ENCODE assay signal across 8 mouse cellular contexts in the genomic region with DNA sequence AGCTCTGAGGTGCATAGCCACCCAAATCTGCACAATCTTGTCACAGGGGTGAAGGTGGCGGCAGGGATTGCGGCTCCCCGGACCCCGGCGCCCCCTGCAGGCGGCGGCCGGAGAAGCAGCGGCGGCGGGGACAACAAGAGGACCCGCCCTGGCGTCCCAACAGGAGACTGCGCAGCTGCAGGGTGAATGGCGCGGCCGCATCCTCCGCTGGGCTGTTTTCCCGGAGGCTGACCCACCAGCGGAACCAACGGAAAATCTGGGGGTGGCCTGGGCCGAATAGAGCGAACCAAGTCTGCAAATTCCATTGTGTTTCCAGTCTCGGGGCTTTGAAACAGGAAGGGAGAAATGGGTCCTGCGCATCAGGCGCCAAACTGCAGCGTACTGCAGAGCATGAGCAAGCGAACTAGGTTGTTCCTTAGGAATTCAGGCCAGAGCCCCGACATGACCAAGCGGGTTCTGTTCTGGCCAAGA. TPM values are rescaled to one million over a fixed set of nuclear protein-coding genes. Genes with fewer than 3 reads are reported as not detected.
A peak's percentile ranks its signal among the peaks of the same experiment; 100 is the strongest.
DNase-seq lines count a peak whose midpoint lies in the region; ATAC-seq and TF ChIP-seq lines count a peak whose summit lies in the region.

No protein-coding gene starts in this region.

- DNase-seq in ES-E14 (ENCODE audit: low read depth, low spot score), result peak; percentile 74
- DNase-seq in cerebellum, adult 11-12 months, result peak; percentile 93
- DNase-seq in heart, postnatal 25 days (ENCODE audit: low spot score), result peak; percentile 92
- DNase-seq in layer of hippocampus, adult 18-20 months (ENCODE audit: low spot score in 2 of 2), result peak; percentile 92 to 97
- peak; percentile 92 to 94 for DNase-seq in lung, adult 18-20 months

- under 1% methylated on average over 30 of the region's 30 CpGs for WGBS in forebrain, embryonic 15.5 days
- under 1% methylated on average over 30 of the region's 30 CpGs for WGBS in neural tube, embryonic 14.5 days

- H3K4me2 ChIP-seq in forebrain, embryonic 15.5 days (replicated peaks), result peak overlapping the region; percentile 72
- peak overlapping the region; percentile 49 for H3K4me2 ChIP-seq in neural tube, embryonic 14.5 days (ENCODE audit: low read depth, low read length)

- H3K4me1 ChIP-seq in ES-E14 (ENCODE audit: control insufficient read depth in 2 of 2, insufficient read depth in 2 of 2, low read length in 2 of 2, poor library complexity in 1 of 2), result peaks cover 2 to 13% of the 10 kb centered on the region in 2 experiments
- H3K4me1 ChIP-seq in forebrain, embryonic 15.5 days, result peaks cover 23% of the 10 kb centered on the region
- no peaks in the 10 kb centered on the region; the same call in 1 of the 2 replicates for H3K4me1 ChIP-seq in neural tube, embryonic 14.5 days (ENCODE audit: control insufficient read depth, insufficient read depth, low read length)
- peaks cover 15% of the 10 kb centered on the region for H3K4me1 ChIP-seq in testis, adult 2 months (ENCODE audit: control insufficient read depth, insufficient read depth, low read length)

- no peaks in the 10 kb centered on the region for H3K9me3 ChIP-seq in ES-E14 (ENCODE audit: control insufficient read depth, insufficient read depth, low read depth, low read length)
- H3K9me3 ChIP-seq in forebrain, embryonic 15.5 days, result no peaks in the 10 kb centered on the region
- H3K9me3 ChIP-seq in neural tube, embryonic 14.5 days (ENCODE audit: control insufficient read depth, low read length), result no peaks in the 10 kb centered on the region

- H3K4me3 ChIP-seq in ES-E14 (ENCODE audit: insufficient read depth in 1 of 2, low read depth in 1 of 2, low read length in 2 of 2, poor library complexity in 1 of 2, severe bottlenecking in 1 of 2), result peak overlapping the region; percentile 48 to 61
- H3K4me3 ChIP-seq in forebrain, embryonic 15.5 days, result peak overlapping the region; percentile 58
- peak overlapping the region; percentile 39 for H3K4me3 ChIP-seq in neural tube, embryonic 14.5 days (ENCODE audit: low read depth, low read length)
- H3K4me3 ChIP-seq in testis, adult 2 months (ENCODE audit: control insufficient read depth, low read depth, low read length), result peak overlapping the region; percentile 59

- TF ChIP-seq POLR2A in testis, adult 2 months (IDR thresholded peaks at IDR 0.05; ENCODE audit: control insufficient read depth, low read depth, low read length), result peak; percentile 48; the same call in 1 of the 2 replicates

- intact Hi-C loops in heart, postnatal 25 days (cut with DNase I), result loop anchor here (2.0 kb wide), 1 partner anchor 53 kb away; no protein-coding TSS in a partner anchor

- no peaks in the 10 kb centered on the region for H3K27me3 ChIP-seq in forebrain, embryonic 15.5 days
- no peaks in the 10 kb centered on the region for H3K27me3 ChIP-seq in neural tube, embryonic 14.5 days (ENCODE audit: control insufficient read depth, insufficient read depth, low read length)
- H3K27me3 ChIP-seq in testis, adult 2 months (ENCODE audit: control insufficient read depth, insufficient read depth, low read length), result no peaks in the 10 kb centered on the region

- in situ Hi-C loops in ES-E14 (cut with MboI; ENCODE audit: low sequenced_read_pairs in 2 of 2, unreplicated experiment in 2 of 2), result no loop called here

- H3K27ac ChIP-seq in ES-E14 (ENCODE audit: insufficient read depth, low read depth, low read length, poor library complexity, severe bottlenecking), result peak overlapping the region; percentile 84
- H3K27ac ChIP-seq in forebrain, embryonic 15.5 days (replicated peaks), result peak overlapping the region; percentile 95
- H3K27ac ChIP-seq in neural tube, embryonic 14.5 days (ENCODE audit: low read depth, low read length), result peak overlapping the region; percentile 80
- peak overlapping the region; percentile 41; the same call in 1 of the 2 replicates for H3K27ac ChIP-seq in testis, adult 2 months (ENCODE audit: control insufficient read depth, insufficient read depth, low read depth, low read length)

- peak; percentile 90 for ATAC-seq in forebrain, embryonic 15.5 days (replicated peaks)
- peak; percentile 91 for ATAC-seq in neural tube, embryonic 14.5 days (ENCODE audit: low read depth)

- H3K36me3 ChIP-seq in ES-E14 (ENCODE audit: control insufficient read depth, insufficient read depth, low read length, poor library complexity, severe bottlenecking), result no peaks in the 10 kb centered on the region
- no peaks in the 10 kb centered on the region for H3K36me3 ChIP-seq in forebrain, embryonic 15.5 days
- H3K36me3 ChIP-seq in neural tube, embryonic 14.5 days (ENCODE audit: control insufficient read depth, insufficient read depth, low read length), result no peaks in the 10 kb centered on the region
- H3K36me3 ChIP-seq in testis, adult 2 months (ENCODE audit: control insufficient read depth, insufficient read depth, low read length), result no peaks in the 10 kb centered on the region

- peak overlapping the region; percentile 82 for H3K9ac ChIP-seq in ES-E14 (ENCODE audit: insufficient read depth, low read depth, low read length, poor library complexity, severe bottlenecking)
- peak overlapping the region; percentile 75 for H3K9ac ChIP-seq in forebrain, embryonic 15.5 days (replicated peaks)
- H3K9ac ChIP-seq in neural tube, embryonic 14.5 days (replicated peaks; ENCODE audit: low read depth, low read length), result peak overlapping the region; percentile 64

- TF ChIP-seq CTCF in testis, adult 2 months (IDR thresholded peaks at IDR 0.05; ENCODE audit: control insufficient read depth, insufficient read depth, insufficient replicate concordance, low read depth, low read length), result peak; percentile 73

TF ChIP-seq in ES-E14, 5 proteins besides CTCF, POLR2A, EP300 and RAD21:
- TF ChIP-seq ZC3H11A (IDR thresholded peaks at IDR 0.05; ENCODE audit: borderline replicate concordance, low read depth, low read length), result no peak
- no peak for TF ChIP-seq CHD2 (IDR thresholded peaks at IDR 0.05; ENCODE audit: low read depth, low read length)
- no peak for TF ChIP-seq MAFK (IDR thresholded peaks at IDR 0.05; ENCODE audit: insufficient read depth, low read depth, low read length)
- peak; percentile 34; the same call in 1 of the 2 replicates for TF ChIP-seq HCFC1 (IDR thresholded peaks at IDR 0.05; ENCODE audit: borderline replicate concordance, insufficient read depth, low read length)
TF ChIP-seq in ES-E14: peak in this region for 1.

RNA-seq across cellular contexts. Expression of a gene that starts 8.1 kb away (rescaled TPM):
- 39.9 and 42.4 TPM in 2 replicates for total RNA-seq in ES-E14 (2012; rRNA removed)
- polyA plus RNA-seq in forebrain, embryonic 15.5 days (2015; fragmentation: Nextera tagmentation; extraction: Ambion mirVana), result 6.6 TPM in 2 replicates
- 1 to 10 TPM; 6.3 to 6.4 TPM for total RNA-seq in heart, postnatal 25 days (2021)
- 1 to 10 TPM; 4.3 to 4.4 TPM for total RNA-seq in layer of hippocampus, adult 18-20 months (2021)
- 2.3 and 6.0 TPM in 2 replicates for polyA plus RNA-seq in neural tube, embryonic 14.5 days (2014; fragmentation: Nextera tagmentation; extraction: Ambion mirVana)
- 10.8 and 11.1 TPM in 2 replicates for polyA plus RNA-seq in testis, adult 2 months (2012; rRNA removed)

RNA-seq across cellular contexts. Expression of a gene that starts 48.9 kb away (rescaled TPM):
- total RNA-seq in ES-E14 (2012; rRNA removed), result 28.2 and 30.1 TPM in 2 replicates
- 50.1 and 52.7 TPM in 2 replicates for polyA plus RNA-seq in forebrain, embryonic 15.5 days (2015; fragmentation: Nextera tagmentation; extraction: Ambion mirVana)
- total RNA-seq in heart, postnatal 25 days (2021), result 10 to 100 TPM; 27.9 to 33.5 TPM
- 100 to 1,000 TPM; 321 to 326 TPM for total RNA-seq in layer of hippocampus, adult 18-20 months (2021)
- 25.4 and 31.1 TPM in 2 replicates for polyA plus RNA-seq in neural tube, embryonic 14.5 days (2014; fragmentation: Nextera tagmentation; extraction: Ambion mirVana)
- polyA plus RNA-seq in testis, adult 2 months (2012; rRNA removed), result 4.6 and 6.6 TPM in 2 replicates

RNA-seq across cellular contexts. Expression of a gene that starts 49.4 kb away (rescaled TPM):
- 3.4 and 9.3 TPM in 2 replicates for total RNA-seq in ES-E14 (2012; rRNA removed)
- polyA plus RNA-seq in forebrain, embryonic 15.5 days (2015; fragmentation: Nextera tagmentation; extraction: Ambion mirVana), result 0.46 TPM in 1 of 2 replicates, not detected in the other
- total RNA-seq in heart, postnatal 25 days (2021), result under 1 TPM in 1 of 2 experiments, not detected in 1; 0.26 TPM
- total RNA-seq in layer of hippocampus, adult 18-20 months (2021), result 10 to 100 TPM; 10.9 to 18.8 TPM
- 1.0 and 2.5 TPM in 2 replicates for polyA plus RNA-seq in neural tube, embryonic 14.5 days (2014; fragmentation: Nextera tagmentation; extraction: Ambion mirVana)
- polyA plus RNA-seq in testis, adult 2 months (2012; rRNA removed), result 0.10 TPM in 1 of 2 replicates, not detected in the other

Comparison
In these comparisons a context has a peak if more than half of its experiments do, and no peak if none do; other contexts are left out.
1. Peak in every context shown above with its lines: DNase-seq, ATAC-seq, H3K4me3 ChIP-seq and H3K27ac ChIP-seq.
2. H3K27ac ChIP-seq: peak in every context shown above with its lines; median percentile 95 in forebrain, embryonic 15.5 days; 84 in ES-E14; 80 in neural tube, embryonic 14.5 days; 41 in testis, adult 2 months.
3. RNA of a gene that starts 48.9 kb away (total RNA-seq): 321 to 326 TPM in layer of hippocampus, adult 18-20 months; 27.9 to 33.5 TPM in heart, postnatal 25 days and 28.2 to 30.1 TPM in ES-E14; every median in the first group is over 4 times any median in the second.